Mouse (Mus musculus): ENCODE results near the gene Zfp382. TPM values are rescaled to one million over a fixed set of nuclear protein-coding genes. Genes with fewer than 3 reads are reported as not detected.
"Not testable (repeated sequence)": the region's sequence is repeated elsewhere in the genome, so short reads cannot be mapped to it uniquely, and the experiment has no call there.

Gene Zfp382
- total RNA-seq, 2 experiments from 2014 or later: 30.1 to 37.5 TPM

GRCm38 (mm10) chr7:30168914-30169582 is 47.3 kb downstream of the Zfp382 start:
- peak overlapping the region; percentile 69 for H3K4me3 ChIP-seq
- peak overlapping the region; percentile 99 for H3K27ac ChIP-seq
- TF ChIP-seq CTCF (conservative IDR thresholded peaks at IDR 0.05): no peak
- DNase-seq (ENCODE audit: low spot score in 2 of 2): peak in 1 of 2 experiments; percentile 35

- H3K4me3 ChIP-seq: peak within 1 kb of the TSS; percentile 69
- TF ChIP-seq CTCF (conservative IDR thresholded peaks at IDR 0.05): no peak
- H3K27ac ChIP-seq: peak within 1 kb of the TSS; percentile 99
- peak; percentile 88 to 95 for DNase-seq (ENCODE audit: low spot score in 2 of 2)
Measured at GRCm38 (mm10) chr7:30169583-30170282, 48.0 kb downstream of the Zfp382 start, which contains the start of gene Zfp146. TSS of gene Zfp146 (minus strand) at chr7:30169750.

- peak overlapping the region; percentile 99 for H3K27ac ChIP-seq
- H3K4me3 ChIP-seq: peak overlapping the region; percentile 69
- no peak for DNase-seq (ENCODE audit: low spot score in 2 of 2)
- no peak for TF ChIP-seq CTCF (conservative IDR thresholded peaks at IDR 0.05)
Measured at GRCm38 (mm10) chr7:30170283-30170951, 48.7 kb downstream of the Zfp382 start.

- Histone ChIP-seq H3K27ac (no peak overlapping the region), H3K4me3 (no peak overlapping the region)
- DNase-seq (ENCODE audit: low spot score in 2 of 2): no peak
- TF ChIP-seq CTCF (conservative IDR thresholded peaks at IDR 0.05): no peak
Measured at GRCm38 (mm10) chr7:30176474-30176873, 54.7 kb downstream of the Zfp382 start.

GRCm38 (mm10) chr7:30178256-30178655 is 56.5 kb downstream of the Zfp382 start:
- Histone ChIP-seq H3K27ac (no peak overlapping the region), H3K4me3 (no peak overlapping the region)
- no peak for DNase-seq (ENCODE audit: low spot score in 2 of 2)
- TF ChIP-seq CTCF (conservative IDR thresholded peaks at IDR 0.05): no peak

GRCm38 (mm10) chr7:30181308-30181707 is 59.6 kb downstream of the Zfp382 start:
- peak; percentile 62 to 76 for DNase-seq (ENCODE audit: low spot score in 2 of 2)
- peak; percentile 91 for TF ChIP-seq CTCF (conservative IDR thresholded peaks at IDR 0.05)
- peak overlapping the region; percentile 72 for H3K27ac ChIP-seq
- no peak overlapping the region for H3K4me3 ChIP-seq

- not testable (repeated sequence) for DNase-seq (ENCODE audit: low spot score in 2 of 2); H3K4me3 ChIP-seq
- peak overlapping the region; percentile 72 for H3K27ac ChIP-seq
Measured at GRCm38 (mm10) chr7:30181929-30182328, 60.2 kb downstream of the Zfp382 start.

- not testable (repeated sequence) for DNase-seq (ENCODE audit: low spot score in 2 of 2); H3K27ac ChIP-seq
Measured at GRCm38 (mm10) chr7:30183189-30183588, 61.4 kb downstream of the Zfp382 start.

GRCm38 (mm10) chr7:30183879-30184289 is 62.1 kb downstream of the Zfp382 start, which contains the start of gene Cox7a1:
TSS of gene Cox7a1 (plus strand) at chr7:30184144.
- no peak for TF ChIP-seq CTCF (conservative IDR thresholded peaks at IDR 0.05)
- H3K27ac ChIP-seq: peak within 1 kb of the TSS; percentile 9; the same call in 1 of the 2 replicates
- peak; percentile 40 to 44 for DNase-seq (ENCODE audit: low spot score in 2 of 2)
- H3K4me3 ChIP-seq: peak within 1 kb of the TSS; percentile 33

More at GRCm38 (mm10) chr7:30183189-30183588, 61.4 kb downstream of the Zfp382 start:
- H3K4me3 ChIP-seq: not testable (repeated sequence)

Small RNAs within 50 kb of the gene (microRNA-seq; reads per million reads assigned to microRNA genes)
- 0 reads per million in 2 experiments for gene Gm23368

Other genes starting within 250 kb of the Zfp382 start
- 10 to 100 TPM; 20.5 to 22.2 TPM for gene Zfp27, start 215.4 kb upstream of the Zfp382 start, total RNA-seq (2021)
- 1 to 10 TPM; 8.4 to 9.1 TPM for gene Zfp383, start 213.7 kb upstream of the Zfp382 start, total RNA-seq (2021)
- gene Zfp74, start 167.9 kb upstream of the Zfp382 start, total RNA-seq (2021): 10 to 100 TPM; 17.0 to 17.5 TPM
- gene Zfp568, start 138.0 kb upstream of the Zfp382 start, total RNA-seq (2021): 1 to 10 TPM; 3.1 to 3.6 TPM
- 1 to 10 TPM; 9.7 to 9.8 TPM for gene Zfp14, start 70.6 kb upstream of the Zfp382 start, total RNA-seq (2021)
- gene Zfp82, start 49.0 kb upstream of the Zfp382 start, total RNA-seq (2021): 1 to 10 TPM; 4.9 to 5.4 TPM
- gene Gm26920, start 31.5 kb upstream of the Zfp382 start, total RNA-seq (2021): not detected
- 1 to 10 TPM; 4.3 to 8.2 TPM for gene Zfp566, start 31.4 kb upstream of the Zfp382 start, total RNA-seq (2021)
- gene Zfp260, start 27.2 kb upstream of the Zfp382 start, total RNA-seq (2021): 10 to 100 TPM; 73.1 to 75.5 TPM
- gene Zfp146, start 47.8 kb downstream of the Zfp382 start, total RNA-seq (2021): 10 to 100 TPM; 48.9 to 52.0 TPM
- 1 to 10 TPM; 3.5 to 5.9 TPM for gene Cox7a1, start 62.2 kb downstream of the Zfp382 start, total RNA-seq (2021)
- gene Capns1, start 76.9 kb downstream of the Zfp382 start, total RNA-seq (2021): 100 to 1,000 TPM; 213 to 224 TPM
- gene Polr2i, start 110.0 kb downstream of the Zfp382 start, total RNA-seq (2021): 10 to 100 TPM; 59.6 to 59.8 TPM
- 100 to 1,000 TPM; 113 to 116 TPM for gene Tbcb, start 110.3 kb downstream of the Zfp382 start, total RNA-seq (2021)
- gene Ovol3, start 113.8 kb downstream of the Zfp382 start, total RNA-seq (2021): not detected
- gene Thap8, start 158.2 kb downstream of the Zfp382 start, total RNA-seq (2021): under 1 TPM; 0.44 to 0.56 TPM
- 1 to 10 TPM in 1 of 2 experiments, under 1 TPM in 1; 1.00 to 1.4 TPM for gene Wdr62, start 158.5 kb downstream of the Zfp382 start, total RNA-seq (2021)
- 100 to 1,000 TPM; 453 to 474 TPM for gene Clip3, start 169.8 kb downstream of the Zfp382 start, total RNA-seq (2021)
- gene Alkbh6, start 186.8 kb downstream of the Zfp382 start, total RNA-seq (2021): 10 to 100 TPM; 50.8 to 51.8 TPM
- 10 to 100 TPM in 1 of 2 experiments, 1 to 10 TPM in 1; 9.4 to 14.2 TPM for gene Syne4, start 192.9 kb downstream of the Zfp382 start, total RNA-seq (2021)
- gene E130208F15Rik, start 199.8 kb downstream of the Zfp382 start, total RNA-seq (2021): under 1 TPM; 0.41 to 0.81 TPM
- gene Sdhaf1, start 202.0 kb downstream of the Zfp382 start, total RNA-seq (2021): 1 to 10 TPM; 6.7 to 7.3 TPM
- 10 to 100 TPM; 32.4 to 34.6 TPM for gene Lrfn3, start 240.8 kb downstream of the Zfp382 start, total RNA-seq (2021)